Mouse (Mus musculus): ENCODE results near the gene Tmprss6.

GRCm38 (mm10) chr15:78509297-78509899 lies 41.0 kb upstream of the Tmprss6 start:
- TF ChIP-seq CTCF (IDR thresholded peaks at IDR 0.05; ENCODE audit: extremely low read depth, insufficient read length, insufficient replicate concordance, low read depth, low read length) = no peak
- TF ChIP-seq POLR2A (IDR thresholded peaks at IDR 0.05; ENCODE audit: low read depth, low read length) = no peak

All from small intestine, adult 2 months (tissue).